Mouse (Mus musculus): ENCODE data around the gene Nr2c2ap. TPM values are rescaled to one million over a fixed set of nuclear protein-coding genes. Genes with fewer than 3 reads are reported as not detected.

Gene Nr2c2ap
- total RNA-seq, 2 experiments from 2014 or later: 33.0 to 34.5 TPM

- intact Hi-C loops (cut with DNase I): no loop called here
Observed at GRCm38 (mm10) chr8:70158069-70158853, 27.1 kb downstream of the Nr2c2ap start.

GRCm38 (mm10) chr8:70159211-70159610 is 28.1 kb downstream of the Nr2c2ap start:
- no peak for DNase-seq

More at GRCm38 (mm10) chr8:70158069-70158853, 27.1 kb downstream of the Nr2c2ap start:
- peak; percentile 69 for DNase-seq

GRCm38 (mm10) chr8:70160015-70160414 is 28.9 kb downstream of the Nr2c2ap start:
- DNase-seq: no peak
- intact Hi-C loops (cut with DNase I): loop anchor here (10.0 kb wide), 1 partner anchor 245 kb away; no protein-coding TSS in a partner anchor

More at GRCm38 (mm10) chr8:70159211-70159610, 28.1 kb downstream of the Nr2c2ap start:
- intact Hi-C loops (cut with DNase I): no loop called here

GRCm38 (mm10) chr8:70163316-70163715 is 32.2 kb downstream of the Nr2c2ap start:
- DNase-seq: no peak
- intact Hi-C loops (cut with DNase I): loop anchor here (10.0 kb wide), 1 partner anchor 249 kb away; no protein-coding TSS in a partner anchor

DNA sequence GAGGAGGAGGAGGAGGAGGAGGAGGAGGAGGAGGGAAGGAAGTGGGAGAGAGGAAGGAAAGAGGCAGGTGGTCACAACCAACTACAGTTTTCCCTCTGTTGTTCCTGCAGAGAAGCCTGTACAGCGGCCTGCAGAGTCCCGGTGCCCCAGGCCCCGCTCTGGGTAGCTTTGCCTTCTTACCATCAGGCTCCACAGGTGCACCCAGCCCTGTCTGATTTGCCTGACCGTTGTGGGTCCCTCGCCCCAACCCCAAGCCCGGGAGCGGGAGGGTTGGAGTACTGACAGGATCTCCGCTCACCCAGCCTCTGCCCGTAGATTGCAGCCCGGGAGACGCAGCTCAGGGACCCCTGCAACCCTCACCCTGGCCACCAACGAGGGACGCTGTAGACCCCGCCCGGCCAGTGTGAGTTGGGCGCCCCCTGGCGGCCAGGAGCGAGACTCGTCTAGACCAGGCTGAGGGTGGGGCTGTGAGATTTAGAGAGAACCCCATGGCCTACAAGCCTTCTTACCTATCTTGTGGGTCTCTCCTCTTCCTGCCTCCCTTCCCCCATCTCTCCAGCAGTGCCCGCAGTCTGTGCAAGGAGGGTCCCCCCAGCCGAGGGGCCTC is 35.5 kb downstream of the Nr2c2ap start:
- peak; percentile 83 for DNase-seq
- intact Hi-C loops (cut with DNase I): loop anchor here (10.0 kb wide), 1 partner anchor 252 kb away; no protein-coding TSS in a partner anchor

GRCm38 (mm10) chr8:70170116-70170515 is 39.0 kb downstream of the Nr2c2ap start:
- intact Hi-C loops (cut with DNase I): no loop called here
- no peak for DNase-seq

DNA sequence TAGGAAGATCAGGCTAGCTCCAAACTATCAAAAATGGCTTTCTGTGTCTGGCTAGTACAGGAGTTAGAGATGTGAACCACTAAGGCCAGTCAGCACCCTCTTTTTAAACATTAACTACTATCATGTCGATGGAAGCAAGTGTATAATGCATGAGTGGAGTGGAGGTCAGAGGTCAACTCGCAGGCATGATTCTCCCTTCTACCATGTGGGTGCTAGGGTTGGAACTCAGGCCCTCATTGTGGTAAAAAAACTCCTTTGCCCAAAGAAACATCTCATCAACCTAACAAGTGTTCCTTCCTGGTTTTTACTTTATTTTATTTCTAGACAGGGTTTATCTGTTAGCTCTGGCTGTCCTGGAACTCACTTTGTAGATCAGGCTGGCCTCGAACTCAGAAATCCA is 39.6 kb downstream of the Nr2c2ap start:
- no peak for DNase-seq
- intact Hi-C loops (cut with DNase I): no loop called here

- no peak for DNase-seq
- intact Hi-C loops (cut with DNase I): no loop called here
Observed at GRCm38 (mm10) chr8:70171240-70171639, 40.1 kb downstream of the Nr2c2ap start.

DNA sequence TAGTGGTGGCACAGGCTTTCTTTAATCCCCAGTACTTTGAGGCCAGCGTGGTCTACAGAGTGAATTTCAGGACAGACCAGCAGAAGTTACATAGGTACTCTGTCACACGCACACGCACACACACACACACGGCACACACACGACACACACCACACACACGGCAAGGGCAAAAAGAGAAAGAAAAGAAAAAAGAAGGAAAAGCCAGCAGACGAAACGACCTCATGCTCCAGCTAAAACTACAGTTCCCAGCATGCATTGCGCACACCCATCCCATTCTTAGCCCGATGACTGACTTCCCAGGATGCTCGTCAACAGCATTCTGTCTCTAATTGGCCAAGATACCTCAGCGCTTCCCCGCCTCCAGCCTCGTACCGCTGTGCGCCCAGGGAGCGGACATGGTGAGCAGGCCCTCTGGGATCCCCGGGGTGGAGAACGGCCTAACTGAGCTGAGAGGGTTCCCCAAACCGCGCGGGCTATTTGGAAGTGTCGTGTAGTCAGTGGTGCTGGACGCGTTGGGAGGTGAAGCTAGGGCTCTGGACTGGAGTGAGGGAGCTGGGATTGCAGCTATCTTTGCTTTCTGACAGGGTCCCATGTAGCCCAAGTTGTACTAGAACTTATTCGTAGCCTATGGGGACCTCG is 41.0 kb downstream of the Nr2c2ap start, which contains the start of gene Tmem161a:
Gene Tmem161a (plus strand): TSS at position 314 of the 639 bp plus-strand sequence.
- intact Hi-C loops (cut with DNase I): no loop called here
- peak; percentile 88 for DNase-seq

DNA sequence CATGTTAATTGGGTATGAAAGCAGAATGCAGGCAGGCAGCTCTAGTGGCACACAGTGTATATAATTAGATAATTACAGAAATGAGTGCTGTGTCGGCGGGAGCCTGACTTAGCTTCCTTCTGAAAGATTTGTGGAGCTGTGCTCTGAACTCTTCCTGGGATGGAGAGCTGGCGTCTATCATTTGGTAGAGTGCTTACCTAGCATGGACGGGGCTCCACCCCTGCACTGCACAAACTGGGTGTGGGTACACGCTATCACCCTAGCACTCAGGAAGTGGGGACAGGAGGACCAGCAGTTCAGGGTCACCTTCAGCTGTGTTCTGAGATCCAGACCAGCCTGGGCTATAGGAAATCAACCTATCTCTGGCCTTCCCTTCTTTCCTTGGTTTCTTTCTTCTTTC is 42.2 kb downstream of the Nr2c2ap start:
- intact Hi-C loops (cut with DNase I): no loop called here
- DNase-seq: no peak

GRCm38 (mm10) chr8:70174079-70174478 is 42.9 kb downstream of the Nr2c2ap start:
- DNase-seq: no peak
- intact Hi-C loops (cut with DNase I): no loop called here

DNA sequence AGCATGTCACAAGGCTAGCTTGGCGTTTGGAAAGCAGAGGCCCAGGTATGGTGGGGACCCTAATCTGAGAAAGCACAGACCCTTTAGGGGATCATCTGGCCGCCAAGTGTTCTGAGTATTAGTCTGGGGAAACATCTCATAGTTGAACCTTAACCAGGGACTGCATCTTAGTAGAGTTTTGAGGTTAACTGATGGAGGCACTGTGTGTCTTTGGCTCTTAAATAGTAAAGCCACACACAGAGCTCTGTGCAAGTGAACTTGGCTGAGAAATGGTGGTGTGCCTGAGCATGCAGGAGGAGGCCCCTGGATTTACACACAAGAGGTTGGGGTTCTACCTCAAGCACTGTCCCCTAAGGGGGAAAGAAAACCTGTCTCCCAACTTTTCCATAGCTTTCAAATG is 47.1 kb downstream of the Nr2c2ap start:
- DNase-seq: no peak
- intact Hi-C loops (cut with DNase I): no loop called here

GRCm38 (mm10) chr8:70179082-70179481 is 47.9 kb downstream of the Nr2c2ap start:
- intact Hi-C loops (cut with DNase I): no loop called here

GRCm38 (mm10) chr8:70181212-70181902 is 50.2 kb downstream of the Nr2c2ap start:
- DNase-seq: no peak
- intact Hi-C loops (cut with DNase I): no loop called here

More at GRCm38 (mm10) chr8:70179082-70179481, 47.9 kb downstream of the Nr2c2ap start:
- no peak for DNase-seq

DNA sequence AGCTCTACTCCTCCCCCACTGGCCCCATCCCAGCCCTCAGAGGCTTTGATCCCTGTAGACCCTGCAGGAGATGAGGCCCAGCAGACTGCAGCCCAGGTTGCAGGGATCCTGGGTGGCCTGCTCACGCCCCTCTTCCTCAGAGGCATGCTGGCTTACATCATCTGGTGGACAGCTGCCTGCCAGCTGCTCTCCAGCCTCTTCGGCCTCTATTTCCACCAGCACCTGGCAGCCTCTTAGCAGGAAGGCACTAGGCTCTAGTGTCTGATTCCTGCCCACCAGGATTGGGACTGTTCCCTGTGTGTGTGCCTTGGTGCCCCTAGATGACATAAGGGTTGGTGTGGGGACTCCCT is 50.7 kb downstream of the Nr2c2ap start:
- no peak for DNase-seq
- intact Hi-C loops (cut with DNase I): no loop called here

- DNase-seq: no peak
- intact Hi-C loops (cut with DNase I): no loop called here
Observed at GRCm38 (mm10) chr8:70183194-70183593, 52.1 kb downstream of the Nr2c2ap start.

Small RNA genes lying within 50 kb of the gene (microRNA-seq; reads per million reads assigned to microRNA genes)
- 13.9 reads per million, percentile 31 among the genes with 10 or more reads in this experiment for gene Mir7066

Other genes with a start within 250 kb of the Nr2c2ap start
- gene Cilp2, start 243.6 kb upstream of the Nr2c2ap start, total RNA-seq (2021): 1 to 10 TPM; 4.5 to 4.7 TPM
- gene Tssk6, start 229.1 kb upstream of the Nr2c2ap start, total RNA-seq (2021): not detected
- 10 to 100 TPM; 79.0 to 86.6 TPM for gene Ndufa13, start 228.8 kb upstream of the Nr2c2ap start, total RNA-seq (2021)
- gene Yjefn3, start 228.6 kb upstream of the Nr2c2ap start, total RNA-seq (2021): 10 to 100 TPM in 1 of 2 experiments, 1 to 10 TPM in 1; 9.5 to 10.4 TPM
- 10 to 100 TPM; 41.9 to 44.8 TPM for gene Gatad2a, start 134.9 kb upstream of the Nr2c2ap start, total RNA-seq (2021)
- gene Mau2, start 88.6 kb upstream of the Nr2c2ap start, total RNA-seq (2021): 10 to 100 TPM; 87.6 to 88.9 TPM
- 10 to 100 TPM; 48.5 to 52.6 TPM for gene Sugp1, start 88.5 kb upstream of the Nr2c2ap start, total RNA-seq (2021)
- 1 to 10 TPM; 1.0 to 1.6 TPM for gene Tm6sf2, start 58.4 kb upstream of the Nr2c2ap start, total RNA-seq (2021)
- gene Hapln4, start 47.9 kb upstream of the Nr2c2ap start, total RNA-seq (2021): 1 to 10 TPM; 1.4 to 1.5 TPM
- 100 to 1,000 TPM; 511 to 532 TPM for gene Ncan, start 10.5 kb upstream of the Nr2c2ap start, total RNA-seq (2021)
- gene Rfxank, start 7.8 kb downstream of the Nr2c2ap start, total RNA-seq (2021): 10 to 100 TPM; 11.7 to 14.6 TPM
- gene Borcs8, start 8.2 kb downstream of the Nr2c2ap start, total RNA-seq (2021): 10 to 100 TPM; 42.2 to 44.7 TPM
- gene Mef2b, start 8.4 kb downstream of the Nr2c2ap start, total RNA-seq (2021): under 1 TPM; 0.72 to 0.94 TPM
- gene Tmem161a, start 41.0 kb downstream of the Nr2c2ap start, total RNA-seq (2021): 10 to 100 TPM; 48.3 to 56.0 TPM
- gene Slc25a42, start 81.0 kb downstream of the Nr2c2ap start, total RNA-seq (2021): 10 to 100 TPM; 20.7 to 24.9 TPM
- gene Sugp2, start 102.9 kb downstream of the Nr2c2ap start, total RNA-seq (2021): 100 to 1,000 TPM; 160 to 169 TPM
- 100 to 1,000 TPM; 111 to 122 TPM for gene Armc6, start 103.1 kb downstream of the Nr2c2ap start, total RNA-seq (2021)
- gene Homer3, start 151.5 kb downstream of the Nr2c2ap start, total RNA-seq (2021): 10 to 100 TPM; 20.0 to 22.3 TPM
- 10 to 100 TPM; 65.7 to 69.9 TPM for gene Ddx49, start 171.2 kb downstream of the Nr2c2ap start, total RNA-seq (2021)
- 100 to 1,000 TPM; 110 to 113 TPM for gene Cope, start 171.2 kb downstream of the Nr2c2ap start, total RNA-seq (2021)
- gene Cers1, start 184.4 kb downstream of the Nr2c2ap start, total RNA-seq (2021): 10 to 100 TPM; 61.6 to 67.6 TPM
- 1 to 10 TPM; 6.8 to 7.9 TPM for gene Gdf1, start 198.5 kb downstream of the Nr2c2ap start, total RNA-seq (2021)
- 10 to 100 TPM; 54.9 to 55.3 TPM for gene Upf1, start 221.9 kb downstream of the Nr2c2ap start, total RNA-seq (2021)
- under 1 TPM in 1 of 2 experiments, not detected in 1; 0.20 TPM for gene Comp, start 242.2 kb downstream of the Nr2c2ap start, total RNA-seq (2021)

Measured in left cerebral cortex, postnatal 4 days (tissue).